ENCODE assay signal across 30 mouse cellular contexts in the genomic region with DNA sequence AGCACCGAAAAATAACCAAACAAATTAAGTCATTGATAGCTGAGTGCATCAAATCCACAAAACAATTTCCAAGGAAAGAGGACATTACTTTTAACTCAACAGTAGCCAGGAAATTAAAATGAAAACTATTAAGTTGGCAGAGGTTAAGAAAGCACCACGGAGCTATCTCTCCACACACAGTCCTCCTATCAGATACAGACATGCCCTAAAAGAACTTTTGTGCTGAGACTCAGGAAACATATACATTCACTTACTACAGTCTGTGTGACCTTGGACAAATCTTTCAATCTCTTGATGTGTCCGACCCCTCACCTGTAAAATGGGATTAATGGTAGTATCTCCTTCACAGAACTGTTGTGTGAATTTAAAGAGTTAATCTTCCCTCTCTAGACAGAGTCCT. TPM values are rescaled to one million over a fixed set of nuclear protein-coding genes. Genes with fewer than 3 reads are reported as not detected.
DNase-seq lines count a peak whose midpoint lies in the region; ATAC-seq and TF ChIP-seq lines count a peak whose summit lies in the region.
"Had no signal": no experiment of that assay in that cellular context is flagged by ENCODE, and none has a peak within 500 bp of the region (broad histone marks: within the 10 kb centered on the region; RNA-seq: fewer than 3 reads in every experiment).

No protein-coding gene starts in this region.

- H3K9ac ChIP-seq in liver, embryonic 11.5 days (ENCODE audit: low read depth, low read length), result no peak overlapping the region
- H3K9ac ChIP-seq in liver, embryonic 13.5 days, result no peak overlapping the region
- no peak overlapping the region for H3K9ac ChIP-seq in midbrain, postnatal 0 days (replicated peaks; ENCODE audit: low read length, poor library complexity, severe bottlenecking)
- H3K9ac ChIP-seq: embryonic facial prominence, embryonic 13.5 days; forebrain, embryonic 12.5 days; forebrain, embryonic 15.5 days; heart, embryonic 15.5 days; hindbrain, embryonic 13.5 days had no signal

- no peaks in the 10 kb centered on the region for H3K27me3 ChIP-seq in liver, embryonic 11.5 days (replicated peaks; ENCODE audit: control insufficient read depth, insufficient read depth, low read length)
- H3K27me3 ChIP-seq in spleen, adult 2 months (ENCODE audit: control insufficient read depth, insufficient read depth, low read length), result no peaks in the 10 kb centered on the region
- H3K27me3 ChIP-seq in liver, embryonic 13.5 days, result no peaks in the 10 kb centered on the region
- H3K27me3 ChIP-seq in midbrain, postnatal 0 days (ENCODE audit: insufficient read depth, low read length), result no peaks in the 10 kb centered on the region
- H3K27me3 ChIP-seq: embryonic facial prominence, embryonic 13.5 days; forebrain, embryonic 12.5 days; forebrain, embryonic 15.5 days; heart, embryonic 15.5 days; hindbrain, embryonic 13.5 days had no signal

- no peak overlapping the region for H3K27ac ChIP-seq in liver, embryonic 11.5 days (ENCODE audit: low read depth, low read length)
- peak overlapping the region; percentile 99; the same call in 1 of the 2 replicates for H3K27ac ChIP-seq in spleen, adult 2 months (ENCODE audit: insufficient read depth, low read length)
- H3K27ac ChIP-seq in liver, embryonic 13.5 days, result peak overlapping the region; percentile 70; the same call in 1 of the 2 replicates
- H3K27ac ChIP-seq in midbrain, postnatal 0 days (ENCODE audit: low read depth, low read length), result no peak overlapping the region
- H3K27ac ChIP-seq: embryonic facial prominence, embryonic 10.5 days; embryonic facial prominence, embryonic 13.5 days; forebrain, embryonic 12.5 days; forebrain, embryonic 15.5 days; hindbrain, embryonic 10.5 days; hindbrain, embryonic 13.5 days had no signal

- TF ChIP-seq POLR2A in spleen, adult 2 months (IDR thresholded peaks at IDR 0.05; ENCODE audit: low read depth, low read length), result no peak

- no peak for DNase-seq in liver, embryonic 11.5 days (ENCODE audit: low spot score)
- no peak for DNase-seq in liver
- DNase-seq in spleen, adult 2 months (ENCODE audit: low read depth in 1 of 2, low spot score in 2 of 2), result no peak
- DNase-seq in spleen, postnatal 36 days (ENCODE audit: low spot score in 2 of 2), result no peak
- no peak for DNase-seq in liver, embryonic 13.5 days
- DNase-seq in midbrain, postnatal 0 days (ENCODE audit: low spot score), result no peak
- DNase-seq: adrenal gland, adult 2 months; adrenal gland, postnatal 14 days; cerebellum, adult 11 months; cerebellum, adult 2 months; cerebellum, adult 9-11 months; cerebellum, postnatal 25 days; embryo, embryonic 11 days; gastrocnemius, postnatal 25 days; heart, postnatal 10 days; heart, postnatal 36 days had no signal

- no peak for ATAC-seq in liver, embryonic 11.5 days (replicated peaks; ENCODE audit: low FRiP score)
- no peak for ATAC-seq in liver, embryonic 13.5 days (ENCODE audit: low read depth)
- peak; percentile 60 for ATAC-seq in megakaryocyte-erythroid progenitor cell, adult 5-6 weeks (replicated peaks; ENCODE audit: low FRiP score, low TSS enrichment, poor library complexity, severe bottlenecking)
- ATAC-seq in granulocyte monocyte progenitor cell, adult 5-6 weeks (replicated peaks; ENCODE audit: poor library complexity, severe bottlenecking), result no peak
- ATAC-seq in midbrain, postnatal 0 days (ENCODE audit: low FRiP score), result no peak
- ATAC-seq: forebrain, embryonic 15.5 days; hindbrain, embryonic 16.5 days had no signal

- no peaks in the 10 kb centered on the region for H3K36me3 ChIP-seq in liver, embryonic 11.5 days (ENCODE audit: control insufficient read depth, insufficient read depth, low read length)
- peaks cover 11% of the 10 kb centered on the region for H3K36me3 ChIP-seq in spleen, adult 2 months (ENCODE audit: control insufficient read depth, insufficient read depth, low read length)
- no peaks in the 10 kb centered on the region for H3K36me3 ChIP-seq in liver, embryonic 13.5 days
- H3K36me3 ChIP-seq in midbrain, postnatal 0 days (ENCODE audit: insufficient read depth, low read length), result no peaks in the 10 kb centered on the region
- H3K36me3 ChIP-seq: embryonic facial prominence, embryonic 10.5 days; embryonic facial prominence, embryonic 13.5 days; forebrain, embryonic 12.5 days; forebrain, embryonic 15.5 days; G1E; heart, embryonic 15.5 days; hindbrain, embryonic 10.5 days; hindbrain, embryonic 13.5 days had no signal

- 69% methylated on average over 3 of the region's 3 CpGs for WGBS in liver, embryonic 11.5 days
- 73% methylated on average over 3 of the region's 3 CpGs for WGBS in spleen, adult 2 months
- WGBS in liver, embryonic 13.5 days (ENCODE audit: insufficient replicate concordance), result 47% methylated on average over 3 of the region's 3 CpGs
- WGBS in midbrain, postnatal 0 days, result 86% methylated on average over 3 of the region's 3 CpGs

- TF ChIP-seq CTCF in spleen, adult 2 months (IDR thresholded peaks at IDR 0.05; ENCODE audit: extremely low read depth, insufficient read depth, insufficient read length, insufficient replicate concordance), result no peak
- no peak for TF ChIP-seq CTCF in midbrain, postnatal 0 days (IDR thresholded peaks at IDR 0.05)

- H3K9me3 ChIP-seq in liver, embryonic 11.5 days (ENCODE audit: control insufficient read depth, low read length), result no peaks in the 10 kb centered on the region
- H3K9me3 ChIP-seq in liver, embryonic 13.5 days (replicated peaks), result no peaks in the 10 kb centered on the region
- H3K9me3 ChIP-seq in midbrain, postnatal 0 days (ENCODE audit: low read length), result no peaks in the 10 kb centered on the region
- H3K9me3 ChIP-seq: embryonic facial prominence, embryonic 10.5 days; embryonic facial prominence, embryonic 13.5 days; forebrain, embryonic 12.5 days; forebrain, embryonic 15.5 days; G1E; heart, embryonic 15.5 days; hindbrain, embryonic 10.5 days; hindbrain, embryonic 13.5 days had no signal

- peaks cover 46% of the 10 kb centered on the region for H3K4me1 ChIP-seq in liver, embryonic 11.5 days (replicated peaks; ENCODE audit: control insufficient read depth, insufficient read depth, low read length)
- H3K4me1 ChIP-seq in spleen, adult 2 months (ENCODE audit: control insufficient read depth, insufficient read depth, insufficient read length), result peaks cover 12% of the 10 kb centered on the region; the same call in 1 of the 2 replicates
- peaks cover 72% of the 10 kb centered on the region for H3K4me1 ChIP-seq in liver, embryonic 13.5 days (replicated peaks)
- no peaks in the 10 kb centered on the region for H3K4me1 ChIP-seq in midbrain, postnatal 0 days (ENCODE audit: insufficient read depth, low read length)
- H3K4me1 ChIP-seq: forebrain, embryonic 12.5 days; forebrain, embryonic 15.5 days; hindbrain, embryonic 13.5 days had no signal

- H3K4me3 ChIP-seq in liver, embryonic 11.5 days (ENCODE audit: low read depth, low read length), result no peak overlapping the region
- no peak overlapping the region for H3K4me3 ChIP-seq in spleen, adult 2 months (ENCODE audit: extremely low read depth, insufficient read depth, insufficient read length)
- H3K4me3 ChIP-seq in liver, embryonic 13.5 days (replicated peaks), result no peak overlapping the region
- no peak overlapping the region for H3K4me3 ChIP-seq in midbrain, postnatal 0 days (ENCODE audit: low read depth, low read length)
- H3K4me3 ChIP-seq: embryonic facial prominence, embryonic 10.5 days; embryonic facial prominence, embryonic 13.5 days; erythroblast, embryonic 14.5 days; forebrain, embryonic 12.5 days; forebrain, embryonic 15.5 days; heart, embryonic 15.5 days; hindbrain, embryonic 10.5 days; hindbrain, embryonic 13.5 days had no signal

- H3K4me2 ChIP-seq in liver, embryonic 11.5 days, result peak overlapping the region; percentile 55
- peak overlapping the region; percentile 23 for H3K4me2 ChIP-seq in liver, embryonic 13.5 days
- H3K4me2 ChIP-seq in midbrain, postnatal 0 days (ENCODE audit: low read depth, low read length, poor library complexity, severe bottlenecking), result no peak overlapping the region
- H3K4me2 ChIP-seq: embryonic facial prominence, embryonic 13.5 days; forebrain, embryonic 12.5 days; forebrain, embryonic 15.5 days; heart, embryonic 11.5 days; heart, embryonic 15.5 days; hindbrain, embryonic 13.5 days had no signal

RNA-seq across cellular contexts. Expression of a gene that starts 1.5 kb away (rescaled TPM):
- 36.2 and 41.6 TPM in 2 replicates for polyA plus RNA-seq in liver, embryonic 11.5 days (2014; fragmentation: Nextera tagmentation; extraction: Ambion mirVana)
- 82.6 and 93.8 TPM in 2 replicates for polyA plus RNA-seq in spleen, adult 2 months (2012; rRNA removed)
- 18.6 and 19.5 TPM in 2 replicates for polyA plus RNA-seq in liver, embryonic 13.5 days (2015; fragmentation: Nextera tagmentation; extraction: Ambion mirVana)
- 20.5 and 46.5 TPM in 2 replicates for total RNA-seq in megakaryocyte-erythroid progenitor cell, adult 5-6 weeks (2014; fragmentation: Nextera tagmentation)
- total RNA-seq in megakaryocyte-erythroid progenitor cell, adult 5-6 weeks (2017), result 51.4 and 82.3 TPM in 2 replicates
- total RNA-seq in granulocyte monocyte progenitor cell, adult 5-6 weeks (2014; fragmentation: Nextera tagmentation), result 58.3 and 65.0 TPM in 2 replicates
- total RNA-seq in granulocyte monocyte progenitor cell, adult 5-6 weeks (2017), result 79.6 and 108 TPM in 2 replicates
- total RNA-seq in midbrain, postnatal 0 days (2014; rRNA removed), result 11.9 and 15.5 TPM in 2 replicates
- 7.4 and 8.7 TPM in 2 replicates for polyA plus RNA-seq in midbrain, postnatal 0 days (2015; fragmentation: Nextera tagmentation; extraction: Ambion mirVana)

RNA-seq across cellular contexts. Expression of a gene that starts 21.1 kb away (rescaled TPM):
- polyA plus RNA-seq in liver, embryonic 11.5 days (2014; fragmentation: Nextera tagmentation; extraction: Ambion mirVana), result not detected in 2 replicates
- 0.55 and 0.82 TPM in 2 replicates for polyA plus RNA-seq in spleen, adult 2 months (2012; rRNA removed)
- not detected in 2 replicates for polyA plus RNA-seq in liver, embryonic 13.5 days (2015; fragmentation: Nextera tagmentation; extraction: Ambion mirVana)
- total RNA-seq in megakaryocyte-erythroid progenitor cell, adult 5-6 weeks (2014; fragmentation: Nextera tagmentation), result 4.6 TPM in 1 of 2 replicates, not detected in the other
- total RNA-seq in megakaryocyte-erythroid progenitor cell, adult 5-6 weeks (2017), result not detected in 2 replicates
- not detected in 2 replicates for total RNA-seq in granulocyte monocyte progenitor cell, adult 5-6 weeks (2014; fragmentation: Nextera tagmentation)
- not detected in 2 replicates for total RNA-seq in granulocyte monocyte progenitor cell, adult 5-6 weeks (2017)
- total RNA-seq in midbrain, postnatal 0 days (2014; rRNA removed), result 0.33 and 1.6 TPM in 2 replicates
- polyA plus RNA-seq in midbrain, postnatal 0 days (2015; fragmentation: Nextera tagmentation; extraction: Ambion mirVana), result 0.38 TPM in 1 of 2 replicates, not detected in the other
- total RNA-seq: adrenal gland, adult 2 months; adrenal gland, postnatal 14 days; adrenal gland, postnatal 4 days had no signal
- polyA plus RNA-seq: adrenal gland, adult 2 months; embryonic facial prominence, embryonic 10.5 days; embryonic facial prominence, embryonic 13.5 days; erythroblast, embryonic 14.5 days; forebrain, embryonic 12.5 days; forebrain, embryonic 15.5 days; hindbrain, embryonic 10.5 days; hindbrain, embryonic 13.5 days; hindbrain, embryonic 16.5 days had no signal

RNA-seq across cellular contexts. Expression of a gene that starts 33.3 kb away (rescaled TPM):
- not detected in 2 replicates for polyA plus RNA-seq in liver, embryonic 11.5 days (2014; fragmentation: Nextera tagmentation; extraction: Ambion mirVana)
- 6.1 and 6.5 TPM in 2 replicates for polyA plus RNA-seq in spleen, adult 2 months (2012; rRNA removed)
- polyA plus RNA-seq in liver, embryonic 13.5 days (2015; fragmentation: Nextera tagmentation; extraction: Ambion mirVana), result 0.02 TPM in 1 of 2 replicates, not detected in the other
- 0.11 TPM in 1 of 2 replicates, not detected in the other for total RNA-seq in megakaryocyte-erythroid progenitor cell, adult 5-6 weeks (2014; fragmentation: Nextera tagmentation)
- not detected in 2 replicates for total RNA-seq in megakaryocyte-erythroid progenitor cell, adult 5-6 weeks (2017)
- total RNA-seq in granulocyte monocyte progenitor cell, adult 5-6 weeks (2014; fragmentation: Nextera tagmentation), result not detected in 2 replicates
- total RNA-seq in granulocyte monocyte progenitor cell, adult 5-6 weeks (2017), result not detected in 2 replicates
- total RNA-seq in midbrain, postnatal 0 days (2014; rRNA removed), result 0.05 TPM in 1 of 2 replicates, not detected in the other
- polyA plus RNA-seq in midbrain, postnatal 0 days (2015; fragmentation: Nextera tagmentation; extraction: Ambion mirVana), result 0.02 TPM in 1 of 2 replicates, not detected in the other
- polyA plus RNA-seq: erythroblast, embryonic 14.5 days; forebrain, embryonic 15.5 days; G1E; hindbrain, embryonic 16.5 days had no signal

Comparison
In these comparisons a context has a peak if more than half of its experiments do, and no peak if none do; other contexts are left out.
1. H3K27ac ChIP-seq: peak in spleen, adult 2 months (single experiment) and liver, embryonic 13.5 days (single experiment); none in liver, embryonic 11.5 days (single experiment) and midbrain, postnatal 0 days (single experiment).